Mouse (Mus musculus) frontal cortex, postnatal 36 days (tissue): ENCODE data around the gene Tomm6.

ENCODE experiments used
- DNase-seq, 2 experiments: peaks; one replicate each; pipeline ENCODE4 v3.0.0; 2022; ENCODE audit warnings: low spot score in 2 of 2

Tomm6 gene

DNA sequence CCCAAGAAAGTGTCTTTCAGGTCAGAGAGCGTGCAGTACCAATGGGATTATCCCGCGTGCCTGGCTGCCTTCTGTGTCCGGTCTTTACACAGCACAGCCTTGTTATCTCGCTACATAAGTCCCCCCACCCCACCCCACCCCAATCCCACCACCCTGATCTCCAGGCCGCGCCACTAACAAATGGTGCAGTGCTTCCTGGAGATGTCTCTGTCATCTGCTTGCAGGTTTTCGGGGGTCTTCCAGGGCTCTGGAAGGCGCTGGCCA lies at the start of gene Tomm6:
TSS of gene Tomm6 (minus strand) at position 43 of the 264 bp plus-strand sequence.
- DNase-seq: no peak

DNA sequence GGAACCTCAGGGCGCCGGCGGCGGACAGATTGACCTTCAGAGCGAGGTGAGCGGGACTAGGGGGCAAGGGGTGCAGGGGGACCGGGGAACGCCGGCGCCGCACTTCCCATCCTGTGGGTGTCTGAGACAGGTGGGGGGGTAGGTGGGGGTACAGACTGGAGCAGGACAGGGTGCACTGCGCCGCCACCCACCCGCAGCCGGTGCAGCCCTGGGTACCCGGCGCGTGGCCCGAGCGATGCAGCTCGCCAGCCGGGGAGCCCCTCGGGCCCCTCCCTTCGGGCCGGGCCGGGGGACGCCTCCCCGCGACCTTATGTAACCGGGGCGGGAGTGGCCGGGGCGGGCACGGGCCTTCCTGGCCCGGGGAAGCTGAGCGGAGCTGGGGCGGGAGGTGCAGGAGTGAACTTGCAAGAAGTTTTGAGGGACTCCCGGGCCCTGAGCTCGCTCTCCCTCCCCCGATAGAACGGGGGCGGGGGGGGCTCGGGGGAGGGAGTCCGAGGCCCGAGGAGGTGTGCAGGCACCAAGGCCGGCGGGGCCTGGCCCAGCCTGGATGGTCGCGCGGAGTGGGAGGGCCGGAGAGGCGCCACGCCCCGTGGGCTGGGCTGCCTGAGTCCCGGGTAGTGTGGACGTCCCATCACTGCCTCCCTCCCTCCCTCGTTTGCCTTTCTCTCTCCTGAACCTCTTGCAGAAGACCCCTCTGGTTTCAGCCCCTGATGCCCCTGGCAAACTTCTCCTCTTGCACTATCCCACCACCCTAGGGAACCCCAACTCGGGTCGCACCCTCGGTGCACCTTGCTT lies 49.3 kb upstream of the Tomm6 start:
- DNase-seq: peak; percentile 61 to 62

DNA sequence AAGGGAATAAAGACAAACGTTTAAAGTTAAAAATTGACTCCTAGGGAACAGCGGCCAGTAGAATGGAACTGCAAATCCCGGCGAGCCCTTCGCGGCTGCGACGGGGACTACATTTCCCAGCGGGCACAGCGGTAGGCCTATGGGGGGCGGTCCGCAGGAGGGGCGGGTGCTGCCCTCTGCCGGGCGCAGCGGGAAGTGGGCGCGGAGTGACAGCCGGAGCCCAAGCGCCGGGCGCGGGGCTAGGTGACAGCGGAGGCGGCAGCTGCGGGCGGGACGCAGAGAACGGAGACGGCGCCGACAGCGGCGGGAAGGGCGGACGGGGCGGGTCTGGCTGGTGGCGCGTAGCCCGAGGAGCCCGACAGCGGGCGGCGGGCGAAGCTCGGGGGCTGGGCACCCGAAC lies 48.7 kb upstream of the Tomm6 start, which contains the start of gene Tfeb:
TSS of gene Tfeb (plus strand) at position 175 of the 400 bp plus-strand sequence.
- DNase-seq: peak; percentile 96

DNA sequence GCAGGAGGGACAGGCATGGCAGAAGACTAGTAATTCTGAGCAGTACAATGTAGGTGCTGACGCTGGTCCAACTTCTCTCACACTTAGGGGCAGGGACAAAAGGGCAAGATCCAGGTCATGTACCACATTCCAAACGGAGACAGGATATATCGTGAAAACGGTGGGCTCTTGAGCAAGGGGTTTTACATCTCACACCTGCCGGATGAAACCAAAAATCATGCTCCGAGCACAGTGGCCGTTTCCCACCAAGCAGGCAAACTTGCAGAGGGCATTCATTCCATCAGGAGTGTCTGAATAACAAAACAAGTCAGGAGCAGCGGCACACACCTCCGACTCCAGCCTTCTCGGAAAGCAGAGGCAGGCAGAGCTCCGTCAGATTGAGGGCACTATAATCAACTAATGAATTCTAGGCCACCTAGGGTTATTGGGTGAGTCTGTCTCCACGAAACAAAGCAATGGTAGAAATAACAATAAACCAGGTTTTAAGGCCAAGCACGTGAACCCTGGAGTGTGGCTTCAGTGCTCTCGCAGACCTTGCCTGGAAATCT lies 47.4 kb upstream of the Tomm6 start:
- no peak for DNase-seq

DNA sequence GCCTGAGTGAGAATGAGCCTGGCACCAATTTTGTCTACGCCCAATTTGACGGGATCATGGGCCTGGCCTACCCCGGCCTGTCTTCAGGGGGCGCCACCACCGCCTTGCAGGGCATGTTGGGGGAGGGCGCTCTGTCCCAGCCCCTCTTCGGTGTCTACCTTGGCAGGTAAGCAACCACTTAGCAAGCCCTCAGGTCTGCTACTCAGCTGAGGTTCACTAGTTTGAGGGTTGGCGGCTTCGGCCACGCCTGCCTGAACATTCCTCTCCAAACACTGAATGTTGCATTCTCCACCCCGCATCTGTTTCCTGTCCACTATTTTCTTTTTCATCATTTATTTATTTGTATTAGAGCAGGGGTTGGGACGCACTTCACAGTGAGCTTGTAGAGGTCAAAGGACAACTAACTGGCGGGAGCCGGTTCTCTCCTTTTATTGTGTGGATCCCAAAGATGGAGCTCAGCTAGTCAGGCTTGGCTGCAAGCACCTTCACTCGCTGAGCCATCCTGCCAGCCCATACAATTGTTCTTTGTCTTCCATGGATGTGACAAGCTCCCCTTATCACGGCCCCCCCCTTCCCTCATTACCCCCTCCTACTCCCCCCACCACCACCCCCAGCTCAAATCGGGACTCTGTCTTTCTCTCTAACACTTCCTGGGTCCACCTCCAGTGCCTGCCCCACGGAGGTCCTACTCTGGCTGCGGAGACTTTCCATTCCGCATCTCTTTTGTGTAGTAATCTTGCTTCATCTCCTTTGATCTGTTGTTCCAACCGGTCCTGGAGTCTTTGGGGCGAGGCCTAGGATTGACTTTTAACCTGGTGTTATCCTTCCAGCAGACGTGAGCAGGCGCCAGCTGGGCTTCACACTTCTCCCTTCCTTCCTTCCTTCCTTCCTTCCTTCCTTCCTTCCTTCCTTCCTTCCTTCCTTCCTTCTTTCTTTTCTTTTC lies 42.7 kb upstream of the Tomm6 start:
- DNase-seq: no peak

DNA sequence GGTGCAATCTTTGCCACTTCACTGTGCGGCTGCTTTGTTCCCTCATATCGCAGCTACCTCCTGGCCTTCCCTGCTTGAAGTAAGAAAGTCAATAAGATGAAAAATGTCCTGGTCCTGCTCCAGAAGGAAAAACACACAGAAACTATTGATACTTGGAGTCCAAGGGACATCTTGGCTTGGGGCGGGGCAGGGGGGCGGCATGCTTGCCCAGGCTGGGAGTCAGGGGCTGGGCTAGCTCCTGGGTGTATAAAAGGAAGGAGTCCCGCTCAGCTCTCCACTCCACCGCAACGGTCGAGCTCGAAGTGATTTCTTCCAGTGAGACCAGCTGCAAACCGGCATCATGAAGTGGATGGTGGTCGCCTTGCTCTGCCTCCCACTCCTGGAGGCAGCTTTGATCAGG lies 38.4 kb upstream of the Tomm6 start, which contains the start of gene Pgc:
TSS of gene Pgc (plus strand) at position 277 of the 400 bp plus-strand sequence.
- no peak for DNase-seq

DNA sequence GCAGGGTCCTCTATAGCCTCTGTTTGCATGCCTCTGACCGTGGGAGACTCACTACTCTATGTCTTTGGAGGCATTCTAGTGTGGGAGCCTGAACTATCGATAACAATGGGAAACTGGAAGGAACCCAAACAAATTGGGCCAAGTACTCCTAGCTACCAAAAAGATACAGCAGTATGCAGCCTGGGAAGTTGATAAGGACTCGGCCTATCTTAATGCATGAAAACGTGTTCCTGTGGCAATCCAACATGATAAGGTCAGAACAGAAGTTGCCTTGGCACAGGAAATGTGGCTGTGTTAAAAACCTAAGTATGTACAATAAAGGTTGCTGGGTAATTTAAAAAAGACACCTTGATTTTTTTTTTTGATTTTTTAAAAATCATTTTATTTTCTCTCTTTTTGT lies 33.0 kb upstream of the Tomm6 start:
- no peak for DNase-seq

DNA sequence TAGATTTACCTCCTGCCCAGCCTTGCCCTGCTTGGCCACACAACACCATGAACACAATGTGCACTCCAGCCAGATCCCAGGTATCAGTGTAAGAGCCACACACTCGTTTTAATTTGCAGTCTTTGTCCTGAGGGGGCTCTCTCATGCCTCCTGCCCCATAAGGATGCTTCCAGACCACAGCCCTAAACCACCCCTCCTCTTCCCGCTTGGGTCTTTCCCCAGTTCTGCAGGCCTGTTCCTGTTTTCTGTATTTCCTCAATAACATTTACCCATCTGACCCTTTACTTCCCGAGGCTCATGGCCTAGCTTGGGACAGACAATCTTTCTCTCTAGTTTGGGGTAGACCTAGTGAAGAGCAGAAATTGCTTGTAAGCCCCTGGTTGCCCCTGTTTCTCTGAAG lies 26.9 kb upstream of the Tomm6 start:
- DNase-seq: no peak

DNA sequence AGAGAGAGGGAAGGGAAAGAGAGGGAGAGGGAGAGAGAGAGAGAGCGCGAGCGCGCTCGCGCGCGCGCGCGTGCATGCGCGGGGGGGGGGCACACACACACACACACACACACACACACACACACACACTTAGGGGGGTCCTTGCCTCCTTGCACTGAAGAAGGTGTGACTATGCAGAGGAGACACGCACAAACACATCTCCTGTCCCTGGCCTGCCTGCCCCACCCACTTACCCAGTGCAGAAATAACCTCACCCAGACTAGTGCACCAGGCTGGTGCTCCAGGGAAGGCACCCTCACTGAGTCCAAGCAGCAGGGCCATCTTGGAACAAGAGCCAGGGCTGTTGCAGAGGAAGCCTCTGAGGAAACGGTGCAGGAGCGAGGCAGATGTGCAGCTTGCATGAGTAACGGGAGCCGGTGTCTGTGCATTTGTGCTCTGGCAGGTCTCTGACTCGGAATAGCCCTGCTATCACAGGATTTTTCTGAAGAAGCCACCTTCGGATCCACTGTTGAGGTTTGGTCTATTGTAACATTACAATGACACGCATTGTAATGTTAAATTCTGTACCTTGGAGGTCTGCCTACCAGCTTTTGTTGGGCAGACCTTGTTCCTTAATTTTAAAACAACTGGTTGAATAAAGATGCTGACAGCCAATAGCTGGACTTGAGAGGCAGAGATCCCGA lies 24.8 kb upstream of the Tomm6 start:
- no peak for DNase-seq

DNA sequence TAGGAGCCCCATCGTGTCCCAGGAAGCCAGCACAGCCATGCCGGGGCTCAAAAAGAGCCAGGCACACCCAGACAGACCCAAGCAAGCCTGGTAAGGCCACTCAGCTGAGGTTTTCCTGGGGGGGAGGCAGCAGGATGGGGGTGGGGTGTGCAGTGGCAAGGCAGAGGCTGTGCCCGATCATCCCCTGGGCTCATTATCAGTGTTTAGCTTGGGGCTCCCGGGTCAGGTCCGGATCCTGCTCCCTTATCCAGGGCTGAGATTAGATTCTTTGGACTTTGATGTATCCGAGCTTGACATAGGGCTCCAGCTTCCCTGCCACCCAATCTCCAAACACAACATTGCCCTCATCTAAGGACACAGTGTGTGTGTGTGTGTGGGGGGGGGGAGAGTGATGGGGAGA lies 23.7 kb upstream of the Tomm6 start:
- DNase-seq: no peak

DNA sequence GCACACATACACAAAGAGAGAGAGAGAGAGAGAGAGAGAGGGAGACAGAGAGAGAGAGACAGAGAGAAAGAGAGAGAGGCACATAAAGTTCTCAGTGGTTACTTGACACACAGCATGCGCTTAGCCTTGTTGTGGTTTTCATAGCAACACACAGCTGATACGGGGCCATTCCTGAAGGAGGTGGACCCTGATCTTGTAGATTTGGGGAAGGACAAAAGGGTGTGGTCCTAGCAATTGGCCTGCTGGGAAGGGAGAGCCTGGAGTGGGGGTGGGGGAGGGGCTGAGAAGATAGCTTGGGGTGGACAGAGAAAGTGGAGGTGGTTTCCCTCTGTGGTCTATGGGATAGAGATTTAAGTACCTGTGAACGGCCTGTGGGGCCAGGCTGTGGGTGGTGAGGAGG lies 21.9 kb upstream of the Tomm6 start:
- no peak for DNase-seq

DNA sequence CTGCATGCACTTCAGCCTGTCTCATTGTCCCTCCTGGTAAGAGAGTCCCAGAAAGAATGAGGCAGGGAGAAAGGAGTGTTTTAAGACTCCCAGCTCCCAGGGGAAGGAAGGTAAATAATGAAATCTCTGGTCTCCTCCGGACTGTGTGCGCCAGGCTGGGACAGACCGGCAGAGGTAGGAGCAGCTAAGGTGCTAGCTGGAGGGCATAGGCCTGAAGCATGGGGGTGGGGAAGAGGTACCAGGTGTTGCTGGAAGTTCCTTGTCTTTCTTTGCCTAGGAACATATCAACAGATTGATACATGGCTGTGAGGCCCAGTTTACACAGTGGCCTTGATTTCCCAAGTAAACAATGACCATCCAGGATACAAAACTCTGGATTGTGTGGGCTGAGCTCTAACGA lies 20.8 kb upstream of the Tomm6 start:
- no peak for DNase-seq

DNA sequence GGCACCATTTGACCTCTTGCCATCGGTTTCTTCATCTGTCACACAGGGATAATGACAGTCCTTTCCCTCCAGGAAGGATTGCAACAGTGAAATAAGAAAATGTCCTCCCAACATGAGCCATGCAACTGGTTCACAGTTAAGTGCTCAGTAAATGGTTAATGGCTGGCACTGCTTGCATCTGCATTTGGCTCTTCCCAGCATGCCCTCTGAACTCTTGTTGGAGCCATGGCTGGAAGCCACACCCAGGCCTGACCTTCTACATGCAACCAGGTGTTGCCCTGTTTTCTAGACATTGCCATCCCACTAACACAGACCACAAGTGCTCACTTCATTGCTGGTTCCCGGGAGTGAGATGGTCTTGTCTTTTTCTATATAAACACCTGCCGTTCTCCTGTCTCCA lies 19.8 kb upstream of the Tomm6 start:
- no peak for DNase-seq

DNA sequence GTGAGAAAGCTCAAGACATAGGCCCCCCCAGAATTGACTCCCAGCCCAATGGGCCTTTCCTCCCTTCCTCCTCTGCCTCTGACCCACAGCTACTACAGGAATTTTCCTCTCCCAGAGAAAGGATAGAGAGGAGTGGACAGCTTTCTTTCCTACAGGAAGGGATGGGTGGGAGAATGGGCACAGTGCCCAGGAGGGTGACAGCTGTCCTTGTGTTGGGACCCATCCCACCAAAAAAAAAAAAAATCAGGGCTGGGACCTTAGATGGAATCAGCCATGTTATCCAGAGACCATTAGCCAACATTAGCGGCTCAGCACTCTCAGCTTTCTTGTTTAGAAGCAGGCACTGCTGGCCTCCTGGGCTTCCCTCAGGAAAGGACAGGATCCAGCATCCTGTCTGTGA lies 18.0 kb upstream of the Tomm6 start:
- no peak for DNase-seq

DNA sequence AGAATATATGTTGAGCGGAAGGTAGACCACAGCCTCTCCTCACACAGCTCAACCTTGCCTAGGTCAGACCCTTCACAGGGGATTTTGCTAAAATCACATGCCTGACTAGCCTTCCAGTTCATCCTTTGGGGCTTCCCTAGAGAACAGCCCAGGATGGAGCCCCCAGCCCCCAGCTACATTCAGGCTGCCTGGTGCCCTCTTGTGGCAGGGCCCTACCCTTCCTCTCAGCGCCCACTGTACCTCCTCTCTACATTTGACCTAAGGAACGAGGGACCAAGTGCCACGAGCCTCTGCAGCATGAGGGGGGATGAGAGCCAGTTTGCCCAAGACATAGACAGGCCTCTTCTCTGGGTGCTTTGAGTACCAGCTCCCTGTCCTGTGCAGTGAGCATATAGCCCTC lies 16.5 kb upstream of the Tomm6 start:
- no peak for DNase-seq

DNA sequence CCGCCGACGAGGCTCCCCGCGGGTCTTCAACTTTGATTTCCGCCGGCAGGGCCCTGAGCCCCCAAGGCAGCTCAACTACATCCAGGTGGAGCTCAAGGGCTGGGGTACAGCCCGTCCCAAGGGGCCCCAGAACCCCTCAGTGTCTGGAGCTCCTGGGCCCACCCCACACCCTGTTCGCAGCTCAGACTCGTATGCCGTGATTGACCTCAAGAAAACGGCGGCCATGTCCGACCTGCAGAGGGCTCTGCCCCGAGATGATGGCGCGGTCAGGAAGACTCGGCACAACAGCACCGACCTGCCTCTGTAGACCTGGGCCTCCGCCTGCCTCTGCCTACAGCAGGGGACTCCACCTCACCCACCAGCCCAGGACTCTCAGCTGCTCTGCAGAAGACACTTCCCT lies 15.4 kb upstream of the Tomm6 start:
- no peak for DNase-seq

DNA sequence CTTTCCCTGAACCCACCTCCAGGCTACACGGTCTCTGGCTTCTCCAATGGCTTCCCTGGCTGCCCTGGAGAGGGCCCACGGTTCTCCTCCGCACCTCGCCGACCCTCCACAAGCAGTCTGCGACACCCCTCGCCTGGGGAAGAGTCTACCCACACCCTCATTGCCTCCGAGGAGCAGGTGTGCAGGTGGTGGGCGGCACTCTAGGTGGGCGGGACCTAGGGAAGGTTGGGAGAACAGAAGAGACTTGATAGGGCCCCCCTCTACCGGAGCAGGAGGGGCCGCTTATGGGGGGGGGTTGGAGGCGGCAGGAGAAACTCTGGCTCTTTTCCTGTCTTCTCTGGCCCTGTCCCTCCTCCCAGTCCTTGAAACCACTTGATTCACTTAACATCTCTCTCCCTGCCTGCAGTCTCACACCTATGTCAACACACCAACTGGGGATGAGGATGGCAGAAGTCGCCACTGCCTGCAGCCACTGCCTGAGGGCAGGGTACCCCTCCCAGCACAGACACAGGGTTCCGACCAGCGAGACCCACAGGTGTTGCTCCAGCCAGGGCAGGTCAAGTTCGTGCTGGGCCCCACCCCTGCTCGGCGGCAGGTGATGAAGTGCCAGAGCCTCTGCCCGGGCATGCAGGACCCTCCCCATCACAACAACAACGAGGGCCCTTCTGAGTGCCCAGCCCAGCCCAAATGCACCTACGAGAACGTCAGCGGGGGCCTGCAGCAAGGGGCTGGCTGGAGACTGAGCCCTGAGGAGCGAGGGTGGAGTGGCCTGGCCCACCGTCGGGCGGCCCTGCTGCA lies 14.6 kb upstream of the Tomm6 start:
- DNase-seq: no peak

DNA sequence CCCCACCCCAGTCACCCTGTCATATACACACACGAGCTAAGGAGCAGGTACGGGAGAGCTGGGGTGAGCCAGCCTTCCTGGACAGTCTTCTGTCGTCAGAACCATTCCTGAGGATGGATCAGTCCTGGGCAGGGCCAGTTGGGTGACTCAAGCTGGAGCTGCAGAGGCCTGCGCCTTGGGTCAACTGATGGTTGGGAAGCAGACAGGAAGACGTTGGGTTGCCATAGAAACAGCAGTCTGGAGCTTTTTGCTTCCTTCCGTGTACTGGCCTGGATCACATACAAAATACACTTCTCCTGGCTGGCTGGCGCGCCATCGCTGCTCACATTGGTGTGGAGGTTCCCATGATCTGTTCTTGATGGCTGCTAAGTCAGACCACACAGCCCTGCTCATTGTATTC lies 13.6 kb upstream of the Tomm6 start:
- no peak for DNase-seq

DNA sequence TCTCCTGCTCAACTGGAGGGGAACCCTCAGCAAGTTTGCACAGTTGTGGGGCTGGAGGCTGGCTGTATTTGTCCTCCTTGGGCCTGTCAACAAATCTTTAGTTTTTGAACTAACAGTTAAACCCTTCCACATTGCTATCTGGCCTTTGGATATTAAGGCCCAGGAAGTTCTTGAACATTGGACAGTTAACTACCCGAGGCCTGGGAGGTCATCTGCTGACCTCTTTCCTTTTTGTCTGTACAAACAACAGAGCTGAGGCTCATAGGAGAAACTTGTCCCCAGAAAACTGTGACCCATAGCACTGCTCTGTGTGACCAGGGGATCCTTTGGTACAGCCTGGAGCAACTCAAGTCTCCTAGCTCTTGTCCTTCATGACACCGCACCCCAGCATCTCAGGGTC lies 10.9 kb upstream of the Tomm6 start:
- no peak for DNase-seq

DNA sequence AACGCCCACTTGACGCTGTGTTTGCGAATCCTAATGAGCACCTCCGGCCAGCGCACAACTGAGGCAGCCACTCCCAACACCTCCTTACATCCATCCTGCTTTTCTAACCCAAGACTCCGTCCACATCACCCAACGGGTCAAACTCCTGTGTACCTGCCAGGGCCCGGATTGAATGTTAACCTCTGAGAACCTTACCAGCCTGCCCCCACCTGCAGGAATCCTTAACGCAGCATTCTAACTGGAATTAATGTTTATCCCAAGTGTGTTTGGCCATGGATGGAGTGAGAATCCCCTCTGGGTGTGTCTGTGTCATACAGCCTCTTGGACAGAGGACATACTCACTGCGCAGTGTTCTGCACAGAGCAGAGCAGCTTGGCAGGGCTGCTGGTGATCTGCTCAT lies 10.0 kb upstream of the Tomm6 start:
- no peak for DNase-seq

DNA sequence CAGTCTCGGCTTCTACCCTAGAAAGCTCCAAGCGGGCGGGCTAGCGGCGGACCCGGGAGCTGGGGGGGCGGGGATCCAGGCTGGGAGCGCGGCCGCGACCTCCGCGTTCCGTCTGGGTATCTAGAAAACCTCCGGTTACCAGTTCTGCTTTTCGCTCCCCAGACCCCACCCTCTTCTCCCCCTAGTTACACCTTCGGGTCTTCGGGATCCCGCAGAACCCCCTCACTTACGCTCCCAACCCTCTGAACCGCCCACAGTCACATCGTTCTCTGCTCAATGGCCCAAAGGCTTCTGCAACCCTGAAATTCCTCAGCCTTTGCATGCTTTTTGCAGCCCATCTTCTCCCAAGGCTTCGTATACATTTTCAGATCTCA lies 7.1 kb upstream of the Tomm6 start:
- DNase-seq: no peak
